Comparison of ENCODE assay signal across 15 mouse cellular contexts in the genomic region with DNA sequence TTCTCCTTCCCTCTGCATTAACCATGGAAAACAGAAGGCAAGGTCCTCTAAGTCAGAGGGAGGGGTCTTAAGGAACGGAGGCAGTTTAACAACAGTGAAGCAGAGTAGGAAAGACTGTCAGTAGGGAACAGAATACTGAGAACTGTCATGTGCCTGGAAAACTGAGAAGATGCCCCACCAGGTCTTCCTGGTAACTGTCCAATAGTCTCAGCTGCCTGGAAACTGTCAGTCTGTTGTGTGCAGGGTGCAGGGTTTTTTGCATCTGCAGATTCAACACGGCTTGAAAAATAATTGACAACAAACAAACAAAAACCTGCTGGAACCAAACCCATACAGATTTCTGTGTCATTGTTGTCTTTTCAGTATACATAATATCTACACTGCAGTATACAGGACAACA.
"Had no signal": no experiment of that assay in that cellular context is flagged by ENCODE, and none has a peak within 500 bp of the region (broad histone marks: within the 10 kb centered on the region; RNA-seq: fewer than 3 reads in every experiment).

No protein-coding gene starts in this region.

- H3K4me3 ChIP-seq: liver, embryonic 13.5 days; midbrain, embryonic 12.5 days; midbrain, embryonic 15.5 days; myocyte; neural tube, embryonic 13.5 days; stomach, embryonic 15.5 days had no signal

- DNase-seq: kidney, postnatal 14 days; kidney, postnatal 4 days; liver, embryonic 13.5 days; lung, adult 2 months; lung, postnatal 14 days; lung, postnatal 4 days; retina, postnatal 1 day; right cerebral cortex, postnatal 25 days; spleen, adult 18-20 months; thymus, postnatal 25 days had no signal

- H3K27ac ChIP-seq: midbrain, embryonic 12.5 days; midbrain, embryonic 15.5 days; neural tube, embryonic 13.5 days; stomach, embryonic 15.5 days had no signal

- ATAC-seq: midbrain, embryonic 15.5 days had no signal

- H3K9ac ChIP-seq: liver, embryonic 13.5 days; midbrain, embryonic 12.5 days; midbrain, embryonic 15.5 days; neural tube, embryonic 13.5 days; stomach, embryonic 15.5 days had no signal

- H3K9me3 ChIP-seq: liver, embryonic 13.5 days; midbrain, embryonic 12.5 days; midbrain, embryonic 15.5 days; neural tube, embryonic 13.5 days; stomach, embryonic 15.5 days had no signal

- H3K4me1 ChIP-seq: midbrain, embryonic 12.5 days; midbrain, embryonic 15.5 days; neural tube, embryonic 13.5 days; stomach, embryonic 15.5 days had no signal

- H3K27me3 ChIP-seq: liver, embryonic 13.5 days; midbrain, embryonic 12.5 days; midbrain, embryonic 15.5 days; neural tube, embryonic 13.5 days; stomach, embryonic 15.5 days had no signal

- H3K4me2 ChIP-seq: liver, embryonic 13.5 days; midbrain, embryonic 12.5 days; midbrain, embryonic 15.5 days; neural tube, embryonic 13.5 days; stomach, embryonic 15.5 days had no signal

- H3K36me3 ChIP-seq: liver, embryonic 13.5 days; midbrain, embryonic 12.5 days; midbrain, embryonic 15.5 days; neural tube, embryonic 13.5 days; stomach, embryonic 15.5 days had no signal
